Mouse (Mus musculus) kidney, postnatal 0 days (tissue): ENCODE results near the gene Sik2. TPM values are rescaled to one million over a fixed set of nuclear protein-coding genes. Genes with fewer than 3 reads are reported as not detected.

Experiments
- ATAC-seq: fragments of 200-750 bp; cut with Nextera tagmentation; replicated peaks from 2 replicates; pipeline ENCODE4 v1.8.0; 2017; ENCODE audit warnings: low read depth, moderate number of reproducible peaks, moderate TSS enrichment, moderate library complexity; ENCODE audit not compliant: low FRiP score
- DNase-seq: peaks from one replicate; pipeline ENCODE4 v3.0.0-alpha.2; 2016; ENCODE audit warnings: low spot score
- H3K27ac ChIP-seq: fragments of 300-500 bp; sonication (generic); 2 replicates; pipeline ENCODE4 v1.5.1; 2014; ENCODE audit warnings: mild to moderate bottlenecking
- H3K27me3 ChIP-seq: fragments of 300-500 bp; sonication (generic); 2 replicates; pipeline ENCODE4 v1.6.1; 2014; ENCODE audit warnings: low read length, mixed read lengths; ENCODE audit not compliant: insufficient read depth
- H3K36me3 ChIP-seq: fragments of 300-500 bp; sonication (generic); 2 replicates; pipeline ENCODE4 v1.6.1; 2014; ENCODE audit warnings: low read length, mixed read lengths; ENCODE audit not compliant: insufficient read depth
- H3K4me1 ChIP-seq: fragments of 300-500 bp; sonication (generic); replicated peaks from 2 replicates; pipeline ENCODE4 v1.6.1; 2014; ENCODE audit warnings: antibody characterized with exemption, low read length, mixed read lengths; ENCODE audit not compliant: insufficient read depth
- H3K4me2 ChIP-seq: fragments of 300-500 bp; sonication (generic); 2 replicates; pipeline ENCODE4 v1.6.1; 2014; ENCODE audit warnings: mild to moderate bottlenecking, low read length, moderate library complexity, mixed read lengths
- H3K4me3 ChIP-seq: fragments of 300-500 bp; sonication (generic); replicated peaks from 2 replicates; pipeline ENCODE4 v1.5.1; 2014; ENCODE audit warnings: low read depth, low read length
- H3K9ac ChIP-seq: fragments of 300-500 bp; sonication (generic); 2 replicates; pipeline ENCODE4 v1.6.1; 2014; ENCODE audit warnings: low read depth, low read length
- H3K9me3 ChIP-seq: fragments of 300-500 bp; sonication (generic); replicated peaks from 2 replicates; pipeline ENCODE4 v1.6.1; 2016; ENCODE audit warnings: low read length, inconsistent platforms, mixed read lengths
- CTCF ChIP-seq: IDR thresholded peaks from 2 replicates; pipeline ENCODE4 v1.5.1; 2016; ENCODE audit warnings: antibody characterized with exemption, low read depth, mild to moderate bottlenecking, moderate library complexity
- WGBS: fragments of 180-500 bp; shearing (Covaris S2); extraction: QIAGEN DNeasy Blood & Tissue Kit; methylation state at CpG from one replicate; pipeline ENCODE4 v1.1.7; 2014; 5-methylcytosine and 5-hydroxymethylcytosine counted together
- polyA plus RNA-seq: library from polyadenylated mRNA; unstranded; fragments of >200 nt; fragmentation: Nextera tagmentation; extraction: Ambion mirVana; gene quantifications from 2 replicates; pipeline ENCODE4 v1.2.1, GENCODE M21; 2015

Gene Sik2
- polyA plus RNA-seq, 1 experiment from 2014 or later: 12.5 TPM

DNA sequence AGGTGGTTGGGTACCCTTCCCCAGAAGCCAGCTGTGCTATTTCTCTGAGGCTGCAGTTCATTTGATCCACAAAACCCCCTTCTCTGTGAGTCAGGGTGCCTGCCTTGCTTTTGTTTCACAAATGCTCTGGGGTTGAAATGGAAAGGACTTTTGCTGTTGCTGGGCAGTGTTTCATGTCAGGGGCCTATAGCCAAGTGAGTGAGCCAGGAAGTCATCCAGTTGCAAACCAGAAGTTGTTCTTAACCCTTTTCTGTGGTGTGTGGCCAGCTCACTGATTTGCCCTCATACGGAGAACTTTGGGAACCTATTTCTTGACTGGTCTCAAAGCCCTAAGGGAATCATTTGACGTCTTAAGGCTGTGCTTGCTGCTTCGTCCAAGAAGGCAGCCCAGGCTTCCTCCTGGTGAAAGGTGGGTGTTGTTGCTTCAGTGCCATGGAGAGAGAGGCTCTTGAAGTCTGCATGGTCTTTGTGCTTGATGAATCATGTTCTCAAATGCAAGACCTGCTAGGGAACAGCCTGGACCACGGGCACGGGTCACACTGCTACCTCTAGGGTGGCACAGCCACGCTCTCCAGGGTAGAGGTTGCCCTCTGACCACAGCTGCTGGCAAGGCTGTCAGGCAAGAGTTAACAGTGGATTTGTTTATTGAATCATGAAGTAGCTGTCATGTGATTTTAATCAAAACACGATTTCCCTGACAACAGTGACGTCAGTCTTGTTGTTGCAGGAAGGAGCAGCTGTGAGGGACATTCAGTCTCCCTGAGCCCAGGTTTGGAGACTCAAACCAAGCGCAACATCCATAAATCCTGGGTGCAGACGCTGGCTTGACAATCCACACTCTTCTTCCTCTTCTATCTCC lies 123.9 kb downstream of the Sik2 start:
- Histone ChIP-seq H3K36me3 (peaks cover 13% of the 10 kb centered on the region), H3K27me3 (no peaks in the 10 kb centered on the region), H3K9me3 (no peaks in the 10 kb centered on the region), H3K27ac (peak overlapping the region; percentile 76), H3K4me1 (peaks cover 29% of the 10 kb centered on the region), H3K4me2 (peak overlapping the region; percentile 21), H3K4me3 (no peak overlapping the region), H3K9ac (no peak overlapping the region)
- ATAC-seq: peak; percentile 55
- DNase-seq: peak; percentile 87
- WGBS: 41% methylated on average over 10 of the region's 10 CpGs
- TF ChIP-seq CTCF: no peak

GRCm38 (mm10) chr9:50884093-50884492 lies 124.8 kb downstream of the Sik2 start:
- TF ChIP-seq CTCF: no peak
- Histone ChIP-seq H3K4me2 (no peak overlapping the region), H3K36me3 (peaks cover 21% of the 10 kb centered on the region), H3K9ac (no peak overlapping the region), H3K27ac (peak overlapping the region; percentile 76), H3K4me3 (no peak overlapping the region), H3K27me3 (no peaks in the 10 kb centered on the region), H3K4me1 (peaks cover 29% of the 10 kb centered on the region), H3K9me3 (no peaks in the 10 kb centered on the region)
- ATAC-seq (no peak), DNase-seq (no peak)
- 81% methylated on average over 8 of the region's 8 CpGs for WGBS

DNA sequence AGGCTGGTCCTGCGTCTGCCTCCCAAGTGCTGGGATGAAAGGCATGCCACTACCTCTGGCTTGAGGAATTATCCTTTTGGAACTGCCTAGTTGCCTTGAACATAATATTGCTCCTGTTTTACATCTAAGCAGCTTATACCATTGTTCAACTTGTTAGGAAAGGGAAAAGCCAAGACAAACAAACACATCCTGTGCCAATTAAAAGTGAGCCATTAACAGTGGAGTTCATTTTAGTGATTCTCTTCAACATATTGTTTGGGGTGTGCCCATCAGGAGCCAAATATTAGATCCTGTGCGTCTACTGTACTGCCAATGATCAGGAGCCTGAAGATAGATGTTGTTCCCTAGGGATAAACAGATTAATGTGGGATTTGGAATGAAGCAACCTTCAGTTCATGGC lies 126.7 kb downstream of the Sik2 start:
- ATAC-seq: no peak
- Histone ChIP-seq H3K9ac (no peak overlapping the region), H3K4me1 (peaks cover 29% of the 10 kb centered on the region), H3K27me3 (no peaks in the 10 kb centered on the region), H3K4me2 (no peak overlapping the region), H3K27ac (no peak overlapping the region), H3K9me3 (no peaks in the 10 kb centered on the region), H3K4me3 (no peak overlapping the region), H3K36me3 (peaks cover 27% of the 10 kb centered on the region)
- no peak for DNase-seq
- WGBS: 93% methylated on average over 2 of the region's 2 CpGs
- TF ChIP-seq CTCF: no peak

- no peaks in the 10 kb centered on the region for H3K9me3 ChIP-seq
- peaks cover 44% of the 10 kb centered on the region for H3K36me3 ChIP-seq
- H3K27me3 ChIP-seq: no peaks in the 10 kb centered on the region
- TF ChIP-seq CTCF: no peak
- H3K27ac ChIP-seq: no peak overlapping the region
- H3K9ac ChIP-seq: no peak overlapping the region
- H3K4me2 ChIP-seq: no peak overlapping the region
- H3K4me3 ChIP-seq: no peak overlapping the region
- peak; percentile 11 for DNase-seq
- no peak for ATAC-seq
- WGBS: 72% methylated on average over 3 of the region's 3 CpGs
- no peaks in the 10 kb centered on the region for H3K4me1 ChIP-seq
Measured at GRCm38 (mm10) chr9:50877431-50877830, 131.4 kb downstream of the Sik2 start.

DNA sequence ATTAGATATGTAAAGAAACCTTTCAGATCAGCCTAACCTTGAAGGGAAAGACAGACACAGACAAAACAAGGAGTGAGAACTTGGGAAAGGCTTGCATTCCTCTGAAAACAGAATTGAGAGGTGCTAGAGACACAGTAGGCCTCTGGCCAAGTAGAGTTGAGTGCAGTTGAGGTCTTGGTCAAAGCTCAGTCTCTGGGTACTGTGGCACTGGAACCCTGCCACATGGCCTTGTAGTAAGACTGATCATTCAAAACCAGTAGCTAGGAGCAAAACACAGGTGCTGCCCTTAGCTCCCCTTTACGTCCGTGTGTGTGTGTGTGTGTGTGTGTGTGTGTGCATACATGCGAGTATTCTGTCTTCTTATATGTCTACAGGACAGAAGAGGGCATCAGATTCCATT lies 132.6 kb downstream of the Sik2 start:
- Histone ChIP-seq H3K27ac (no peak overlapping the region), H3K4me1 (no peaks in the 10 kb centered on the region), H3K4me2 (no peak overlapping the region), H3K36me3 (peaks cover 39% of the 10 kb centered on the region), H3K4me3 (no peak overlapping the region), H3K27me3 (no peaks in the 10 kb centered on the region), H3K9me3 (no peaks in the 10 kb centered on the region), H3K9ac (no peak overlapping the region)
- 91% methylated on average over 3 of the region's 3 CpGs for WGBS
- TF ChIP-seq CTCF: no peak
- DNase-seq (no peak), ATAC-seq (no peak)

DNA sequence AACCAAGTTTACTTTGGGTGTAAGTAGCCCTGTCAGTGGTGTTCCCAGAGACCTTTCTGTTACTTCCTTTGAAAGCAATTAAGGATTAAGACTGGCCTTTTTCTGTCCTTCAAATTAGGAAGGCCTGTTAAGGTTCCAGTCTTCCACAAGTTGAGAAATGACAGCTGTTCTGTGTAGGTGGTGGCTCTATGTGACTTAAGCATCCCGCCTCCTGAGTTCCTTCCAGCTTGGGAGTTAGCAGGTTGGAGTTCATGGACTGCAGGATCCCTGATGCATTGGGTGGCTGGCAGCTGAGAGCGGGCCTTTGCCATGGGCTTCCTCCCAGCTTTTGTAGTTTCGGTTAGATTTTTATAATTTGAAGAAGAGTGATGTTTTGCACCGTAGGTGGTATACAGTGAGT lies 133.4 kb downstream of the Sik2 start:
- Histone ChIP-seq H3K27me3 (no peaks in the 10 kb centered on the region), H3K9ac (no peak overlapping the region), H3K4me2 (no peak overlapping the region), H3K4me1 (no peaks in the 10 kb centered on the region), H3K9me3 (no peaks in the 10 kb centered on the region), H3K27ac (no peak overlapping the region), H3K4me3 (no peak overlapping the region), H3K36me3 (peaks cover 41% of the 10 kb centered on the region)
- no peak for TF ChIP-seq CTCF
- DNase-seq: no peak
- 90% methylated on average over 4 of the region's 4 CpGs for WGBS
- ATAC-seq: no peak
